Mouse (Mus musculus): Measurements from ENCODE around the gene Gdpd5.

- TF ChIP-seq CTCF (IDR thresholded peaks at IDR 0.05) (no peak), POLR2A (IDR thresholded peaks at IDR 0.05; ENCODE audit: insufficient read depth, low read depth, low read length) (no peak), EP300 (IDR thresholded peaks at IDR 0.05; ENCODE audit: insufficient read depth, low read depth, low read length) (no peak)
Measured at GRCm38 (mm10) chr7:99409441-99410222, 28.4 kb downstream of the Gdpd5 start.
